In genomic region chr5:135186621-135187348, GRCm38 (mm10) we compare ENCODE assay signal across 8 mouse cellular contexts. TPM values are rescaled to one million over a fixed set of nuclear protein-coding genes. Genes with fewer than 3 reads are reported as not detected.
DNase-seq lines count a peak whose midpoint lies in the region; ATAC-seq lines count a peak whose summit lies in the region.

Baz1b (plus strand) TSS chr5:135187264.

- peak within 1 kb of the TSS; percentile 99 for H3K27ac ChIP-seq in heart, embryonic 10.5 days
- peak within 1 kb of the TSS; percentile 98 for H3K27ac ChIP-seq in kidney, embryonic 15.5 days

- no peaks in the 10 kb centered on the region for H3K27me3 ChIP-seq in heart, embryonic 10.5 days (ENCODE audit: insufficient read depth, poor library complexity, severe bottlenecking)
- no peaks in the 10 kb centered on the region for H3K27me3 ChIP-seq in kidney, embryonic 15.5 days

- H3K36me3 ChIP-seq in heart, embryonic 10.5 days, result peaks cover 30% of the 10 kb centered on the region
- peaks cover 35% of the 10 kb centered on the region for H3K36me3 ChIP-seq in kidney, embryonic 15.5 days

- peak; percentile 95 for ATAC-seq in erythroblast, adult 5-6 weeks (replicated peaks; ENCODE audit: low FRiP score, poor library complexity, severe bottlenecking)
- peak; percentile 98 for ATAC-seq in kidney, embryonic 15.5 days (replicated peaks; ENCODE audit: low FRiP score)
- peak; percentile 93 for ATAC-seq in monocyte, adult 5-6 weeks (replicated peaks; ENCODE audit: insufficient number of reproducible peaks, low FRiP score, low TSS enrichment, poor library complexity, severe bottlenecking)

- no peaks in the 10 kb centered on the region for H3K9me3 ChIP-seq in heart, embryonic 10.5 days
- no peaks in the 10 kb centered on the region; the same call in 1 of the 2 replicates for H3K9me3 ChIP-seq in kidney, embryonic 15.5 days (replicated peaks)

- whole genome bisulfite sequencing in heart, embryonic 10.5 days, result under 1% methylated on average over 57 of the region's 57 CpGs
- under 1% methylated on average over 57 of the region's 57 CpGs for WGBS in kidney, embryonic 15.5 days

- peak within 1 kb of the TSS; percentile 98 for H3K9ac ChIP-seq in kidney, embryonic 15.5 days

- peak; percentile 95 to 96 for DNase-seq in B cell, adult 2 months
- peak; percentile 100 for DNase-seq in brain, adult 2 months (ENCODE audit: low read depth, low spot score)
- DNase-seq in heart, embryonic 10.5 days (ENCODE audit: low spot score), result peak; percentile 99
- peak; percentile 99 for DNase-seq in liver
- DNase-seq in spleen, postnatal 4 days (ENCODE audit: low spot score in 2 of 2), result peak; percentile 98 to 99

- peaks cover 15% of the 10 kb centered on the region; the same call in 1 of the 2 replicates for H3K4me1 ChIP-seq in heart, embryonic 10.5 days
- H3K4me1 ChIP-seq in kidney, embryonic 15.5 days, result peaks cover 23% of the 10 kb centered on the region

- H3K4me2 ChIP-seq in kidney, embryonic 15.5 days, result peak within 1 kb of the TSS; percentile 71

- peak within 1 kb of the TSS; percentile 98 for H3K4me3 ChIP-seq in heart, embryonic 10.5 days
- peak within 1 kb of the TSS; percentile 100 for H3K4me3 ChIP-seq in kidney, embryonic 15.5 days (replicated peaks)

RNA-seq across cellular contexts. Expression of gene Baz1b, which starts in this region (rescaled TPM):
- total RNA-seq in erythroblast, adult 5-6 weeks (2015; ENCODE audit: low replicate concordance), result 33.4 and 39.8 TPM in 2 replicates
- 91.2 and 108 TPM in 2 replicates for total RNA-seq in erythroblast, adult 5-6 weeks (2017; ENCODE audit: low replicate concordance)
- 30.6 and 44.4 TPM in 2 replicates for polyA plus RNA-seq in heart, embryonic 10.5 days (2016; fragmentation: Nextera tagmentation; extraction: Ambion mirVana)
- polyA plus RNA-seq in kidney, embryonic 15.5 days (2015; fragmentation: Nextera tagmentation; extraction: Ambion mirVana), result 40.4 and 42.3 TPM in 2 replicates
- total RNA-seq in monocyte, adult 5-6 weeks (2017), result 100 to 162 TPM (median 112 TPM) in 3 replicates

Comparison
In these comparisons a context has a peak if more than half of its experiments do, and no peak if none do; other contexts are left out.
1. Peak in every context shown above with its lines: DNase-seq, ATAC-seq, H3K4me3 ChIP-seq and H3K27ac ChIP-seq.